Mouse (Mus musculus) kidney, postnatal 0 days (tissue): ENCODE data around the gene Pycard. TPM values are rescaled to one million over a fixed set of nuclear protein-coding genes. Genes with fewer than 3 reads are reported as not detected.
A peak's percentile ranks its signal among the peaks of the same experiment; 100 is the strongest.

Source experiments
- ATAC-seq: fragments of 200-750 bp; cut with Nextera tagmentation; replicated peaks from 2 replicates; pipeline ENCODE4 v1.8.0; 2017; ENCODE audit warnings: low read depth, moderate number of reproducible peaks, moderate TSS enrichment, moderate library complexity; ENCODE audit not compliant: low FRiP score
- DNase-seq: peaks from one replicate; pipeline ENCODE4 v3.0.0-alpha.2; 2016; ENCODE audit warnings: low spot score
- H3K27ac ChIP-seq: fragments of 300-500 bp; sonication (generic); 2 replicates; pipeline ENCODE4 v1.5.1; 2014; ENCODE audit warnings: mild to moderate bottlenecking
- H3K27me3 ChIP-seq: fragments of 300-500 bp; sonication (generic); 2 replicates; pipeline ENCODE4 v1.6.1; 2014; ENCODE audit warnings: low read length, mixed read lengths; ENCODE audit not compliant: insufficient read depth
- H3K36me3 ChIP-seq: fragments of 300-500 bp; sonication (generic); 2 replicates; pipeline ENCODE4 v1.6.1; 2014; ENCODE audit warnings: low read length, mixed read lengths; ENCODE audit not compliant: insufficient read depth
- H3K4me1 ChIP-seq: fragments of 300-500 bp; sonication (generic); replicated peaks from 2 replicates; pipeline ENCODE4 v1.6.1; 2014; ENCODE audit warnings: antibody characterized with exemption, low read length, mixed read lengths; ENCODE audit not compliant: insufficient read depth
- H3K4me2 ChIP-seq: fragments of 300-500 bp; sonication (generic); 2 replicates; pipeline ENCODE4 v1.6.1; 2014; ENCODE audit warnings: mild to moderate bottlenecking, low read length, moderate library complexity, mixed read lengths
- H3K4me3 ChIP-seq: fragments of 300-500 bp; sonication (generic); replicated peaks from 2 replicates; pipeline ENCODE4 v1.5.1; 2014; ENCODE audit warnings: low read depth, low read length
- H3K9ac ChIP-seq: fragments of 300-500 bp; sonication (generic); 2 replicates; pipeline ENCODE4 v1.6.1; 2014; ENCODE audit warnings: low read depth, low read length
- H3K9me3 ChIP-seq: fragments of 300-500 bp; sonication (generic); replicated peaks from 2 replicates; pipeline ENCODE4 v1.6.1; 2016; ENCODE audit warnings: low read length, inconsistent platforms, mixed read lengths
- CTCF ChIP-seq: IDR thresholded peaks from 2 replicates; pipeline ENCODE4 v1.5.1; 2016; ENCODE audit warnings: antibody characterized with exemption, low read depth, mild to moderate bottlenecking, moderate library complexity
- WGBS: fragments of 180-500 bp; shearing (Covaris S2); extraction: QIAGEN DNeasy Blood & Tissue Kit; methylation state at CpG from one replicate; pipeline ENCODE4 v1.1.7; 2014; 5-methylcytosine and 5-hydroxymethylcytosine counted together
- polyA plus RNA-seq: library from polyadenylated mRNA; unstranded; fragments of >200 nt; fragmentation: Nextera tagmentation; extraction: Ambion mirVana; gene quantifications from 2 replicates; pipeline ENCODE4 v1.2.1, GENCODE M21; 2015

The Pycard gene
- polyA plus RNA-seq, 1 experiment from 2014 or later = 85.2 TPM

- DNase-seq = no peak
- H3K4me3 ChIP-seq = peak overlapping the region; percentile 28
- 0 out of 2 replicates have a peak, but pooled peaks cover 8% of the 10 kb centered on the region for H3K4me1 ChIP-seq
- TF ChIP-seq CTCF = no peak
- no peaks in the 10 kb centered on the region for H3K36me3 ChIP-seq
- H3K4me2 ChIP-seq = peak overlapping the region; percentile 67
- 27% methylated on average over 5 of the region's 5 CpGs for WGBS
- no peaks in the 10 kb centered on the region for H3K27me3 ChIP-seq
- H3K9me3 ChIP-seq = no peaks in the 10 kb centered on the region
- ATAC-seq = peak; percentile 44
- 0 out of 2 replicates have a peak overlapping the region, but pooled peaks have one; percentile 54 for H3K9ac ChIP-seq
- peak overlapping the region; percentile 74 for H3K27ac ChIP-seq
These were observed 953 bp downstream of the Pycard start for GRCm38 (mm10) chr7:127992488-127993340.

DNA sequence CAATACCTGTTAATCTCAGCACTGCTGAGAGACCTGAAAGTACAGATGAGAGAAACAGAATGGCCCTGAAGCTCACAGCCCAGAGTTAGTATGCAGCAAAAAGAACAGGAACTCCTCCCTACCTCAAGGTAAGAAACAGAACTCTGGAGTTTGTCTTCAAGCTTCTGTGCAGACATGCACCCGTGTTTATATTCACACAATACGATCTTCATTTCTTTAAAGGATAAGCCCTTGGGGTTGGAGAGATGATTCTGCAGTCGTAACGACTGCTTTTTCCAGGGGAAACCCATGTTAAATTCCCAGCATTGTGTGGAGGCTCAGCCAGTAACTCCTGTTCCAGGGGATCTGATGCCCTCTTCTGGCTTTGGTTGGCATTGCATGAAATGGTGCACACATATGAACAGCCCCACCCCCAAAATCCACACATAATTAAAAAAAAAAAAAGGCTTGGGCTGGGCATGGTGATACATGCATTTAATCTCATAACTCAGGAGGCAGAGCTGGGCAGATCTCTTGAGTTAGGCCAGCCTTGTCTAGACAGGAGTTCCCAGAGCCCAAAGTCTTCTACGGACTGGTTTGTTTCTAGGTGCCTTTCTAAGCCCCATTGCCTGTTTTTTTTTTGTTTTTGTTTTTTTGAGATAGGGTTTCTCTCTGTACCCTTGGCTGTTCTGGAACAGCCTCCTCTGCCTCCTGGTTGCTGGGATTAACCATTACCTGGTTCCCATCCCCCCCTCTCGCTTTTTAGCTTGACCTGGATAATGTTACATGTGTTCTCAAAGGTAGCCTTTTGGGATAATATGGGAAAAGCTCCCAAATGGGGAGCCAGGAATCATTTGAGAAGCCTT lies 1.8 kb downstream of the Pycard start:
- H3K9me3 ChIP-seq = no peaks in the 10 kb centered on the region
- H3K27me3 ChIP-seq = no peaks in the 10 kb centered on the region
- DNase-seq = peak; percentile 79
- peak overlapping the region; percentile 42; the same call in 1 of the 2 replicates for H3K27ac ChIP-seq
- no peak for ATAC-seq
- no peak overlapping the region for H3K4me3 ChIP-seq
- H3K9ac ChIP-seq = no peak overlapping the region
- 0 out of 2 replicates have a peak, but pooled peaks cover 4% of the 10 kb centered on the region for H3K36me3 ChIP-seq
- H3K4me2 ChIP-seq = peak overlapping the region; percentile 67; the same call in 1 of the 2 replicates
- TF ChIP-seq CTCF = peak; percentile 84
- WGBS = 46% methylated on average over 6 of the region's 6 CpGs
- 0 out of 2 replicates have a peak, but pooled peaks cover 8% of the 10 kb centered on the region for H3K4me1 ChIP-seq

DNA sequence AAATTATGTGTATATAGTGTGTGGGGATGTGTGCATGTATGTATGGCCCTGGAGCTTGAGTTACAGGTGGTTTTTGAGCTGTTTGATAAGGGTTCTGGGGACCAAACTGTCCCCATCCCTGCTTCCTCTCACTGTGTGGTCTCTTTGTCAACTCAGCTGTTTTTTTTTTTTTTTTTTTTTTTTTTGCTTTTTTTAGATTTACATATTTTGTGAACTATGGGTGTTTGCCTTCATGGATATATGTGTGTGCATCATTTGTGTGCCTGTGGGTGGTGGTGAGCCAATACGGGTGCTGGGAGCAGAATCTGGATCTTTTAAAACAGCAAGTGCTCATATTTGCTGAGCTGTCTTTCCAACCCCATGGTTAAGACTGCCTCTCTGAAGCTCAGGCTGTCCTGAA lies 4.8 kb downstream of the Pycard start:
- no peaks in the 10 kb centered on the region for H3K27me3 ChIP-seq
- H3K4me2 ChIP-seq = no peak overlapping the region
- 0 out of 2 replicates have a peak, but pooled peaks cover 8% of the 10 kb centered on the region for H3K4me1 ChIP-seq
- H3K4me3 ChIP-seq = no peak overlapping the region
- no peaks in the 10 kb centered on the region for H3K9me3 ChIP-seq
- ATAC-seq (no peak), DNase-seq (no peak)
- H3K9ac ChIP-seq = no peak overlapping the region
- H3K36me3 ChIP-seq = peaks cover 29% of the 10 kb centered on the region; the same call in 1 of the 2 replicates
- no peak overlapping the region for H3K27ac ChIP-seq
- WGBS = 86% methylated on average over 1 of the region's 1 CpGs
- no peak for TF ChIP-seq CTCF

- peaks cover 83% of the 10 kb centered on the region for H3K36me3 ChIP-seq
- no peak for TF ChIP-seq CTCF
- no peak overlapping the region for H3K4me2 ChIP-seq
- DNase-seq (no peak), ATAC-seq (no peak)
- WGBS = 84% methylated on average over 3 of the region's 3 CpGs
- no peak overlapping the region for H3K9ac ChIP-seq
- H3K27me3 ChIP-seq = no peaks in the 10 kb centered on the region
- no peaks in the 10 kb centered on the region for H3K4me1 ChIP-seq
- no peaks in the 10 kb centered on the region for H3K9me3 ChIP-seq
- no peak overlapping the region for H3K27ac ChIP-seq
- H3K4me3 ChIP-seq = no peak overlapping the region
These were observed 13.1 kb downstream of the Pycard start for GRCm38 (mm10) chr7:127980606-127981005.

DNA sequence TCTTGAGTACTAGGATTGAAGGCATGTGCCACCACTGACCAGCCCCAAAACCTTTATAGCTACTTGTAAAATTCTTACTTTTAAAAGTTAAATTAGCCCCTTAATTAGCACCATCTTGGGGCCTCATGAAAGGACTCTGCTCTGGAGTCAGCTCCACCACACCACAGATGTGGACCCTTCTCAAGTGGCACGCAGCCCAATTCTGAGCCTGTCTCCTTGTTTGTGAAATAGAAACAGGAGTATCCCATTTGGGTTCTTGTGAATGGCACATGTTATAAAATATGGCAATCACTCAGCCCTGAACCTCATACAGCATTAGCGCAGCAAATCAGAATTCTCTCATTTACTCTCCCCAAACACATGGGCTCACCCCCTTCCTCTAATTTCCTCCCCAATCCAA lies 14.8 kb downstream of the Pycard start:
- Histone ChIP-seq H3K36me3 (peaks cover 79% of the 10 kb centered on the region), H3K9me3 (no peaks in the 10 kb centered on the region), H3K27ac (no peak overlapping the region), H3K9ac (no peak overlapping the region), H3K4me3 (no peak overlapping the region), H3K27me3 (no peaks in the 10 kb centered on the region), H3K4me1 (no peaks in the 10 kb centered on the region), H3K4me2 (no peak overlapping the region)
- WGBS = 94% methylated on average over 2 of the region's 2 CpGs
- no peak for DNase-seq
- no peak for TF ChIP-seq CTCF
- no peak for ATAC-seq

DNA sequence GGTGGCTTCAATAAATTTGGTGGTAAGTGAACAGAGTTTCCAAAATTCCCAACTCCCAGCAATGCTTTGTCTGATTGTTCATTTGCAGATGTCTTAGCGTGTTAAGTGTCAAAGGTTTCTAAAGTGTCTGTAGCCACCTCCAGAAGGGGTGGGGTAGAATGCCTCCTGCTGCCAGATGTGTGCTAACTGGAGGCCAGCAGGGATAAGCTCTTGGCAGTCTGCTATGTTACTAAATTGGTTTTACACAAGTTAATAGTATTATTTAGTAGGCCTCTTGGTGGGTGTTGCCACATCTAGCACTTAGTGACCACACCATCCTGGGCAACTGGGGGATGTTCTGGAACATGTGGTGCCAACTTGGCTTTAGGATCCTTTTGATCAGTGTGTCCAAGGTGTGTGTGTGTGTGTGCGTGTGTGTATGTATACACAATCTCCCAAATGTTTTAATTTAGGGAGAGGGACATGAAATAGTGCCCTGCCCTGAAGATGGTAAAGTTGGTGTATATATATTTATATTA lies 19.2 kb downstream of the Pycard start:
- H3K9ac ChIP-seq = no peak overlapping the region
- no peaks in the 10 kb centered on the region for H3K9me3 ChIP-seq
- H3K4me2 ChIP-seq = no peak overlapping the region
- no peak for TF ChIP-seq CTCF
- DNase-seq (no peak), ATAC-seq (no peak)
- no peak overlapping the region for H3K27ac ChIP-seq
- no peak overlapping the region for H3K4me3 ChIP-seq
- no peaks in the 10 kb centered on the region for H3K27me3 ChIP-seq
- 82% methylated on average over 2 of the region's 2 CpGs for WGBS
- H3K4me1 ChIP-seq = no peaks in the 10 kb centered on the region
- H3K36me3 ChIP-seq = peaks cover 78% of the 10 kb centered on the region
